Mouse (Mus musculus) mouse embryonic stem cell (cell line): ENCODE measurements around the gene Bag6.

Source experiments
- in situ Hi-C, 2 experiments: fragments of 300-500 bp; cut with MboI; formaldehyde crosslinking; loops; 1 replicate in 1 of 2; 3 replicates in 1 of 2; pipeline ENCODE4 v1.14.3; 2019 to 2020; ENCODE audit warnings: low sequenced_read_pairs in 2 of 2, low pct_unique_long_range_greater_than_20kb in 1 of 2, mixed read lengths in 1 of 2; ENCODE audit not compliant: unreplicated experiment in 1 of 2

Gene Bag6

DNA sequence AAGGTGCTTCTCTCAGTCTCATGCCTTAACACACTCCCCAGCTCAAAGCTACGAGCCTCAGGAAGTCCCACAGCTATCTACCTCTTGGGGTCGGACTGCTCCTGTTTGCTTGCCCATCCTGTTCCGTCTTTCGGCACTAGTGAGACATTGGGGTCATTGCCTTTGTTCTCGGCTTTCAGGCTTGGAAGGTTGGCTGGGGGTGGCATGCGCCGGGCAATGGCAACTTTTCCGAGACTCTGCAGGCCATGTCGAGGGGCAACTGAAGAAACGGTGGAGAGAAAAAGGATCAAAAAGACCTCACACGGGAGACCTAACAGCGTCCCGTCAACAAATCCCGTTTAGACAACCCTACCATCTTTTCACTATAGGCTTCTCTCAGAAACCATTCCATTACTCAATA, 27.1 kb downstream of the Bag6 start:
- in situ Hi-C loops = no loop called here

DNA sequence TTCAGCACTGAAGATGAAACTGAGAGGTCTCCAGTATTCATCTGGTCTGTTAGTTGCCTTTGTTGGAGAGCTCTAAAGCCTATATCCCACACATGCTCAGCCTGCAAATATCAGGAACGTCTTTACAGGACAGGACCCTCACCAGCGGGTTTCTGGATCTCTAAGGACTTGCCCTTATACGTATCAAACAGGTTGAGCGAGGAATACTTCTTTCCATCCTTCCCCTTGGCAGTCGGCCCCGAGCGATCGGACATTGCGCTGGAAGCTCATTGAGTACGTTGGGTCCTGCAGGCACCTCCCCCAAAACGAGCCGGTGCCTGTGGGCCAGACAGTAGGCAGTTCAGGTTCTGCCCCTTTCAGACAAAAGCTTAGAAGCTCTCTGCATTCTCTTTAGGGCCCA, 27.8 kb downstream of the Bag6 start:
- in situ Hi-C loops = no loop called here

DNA sequence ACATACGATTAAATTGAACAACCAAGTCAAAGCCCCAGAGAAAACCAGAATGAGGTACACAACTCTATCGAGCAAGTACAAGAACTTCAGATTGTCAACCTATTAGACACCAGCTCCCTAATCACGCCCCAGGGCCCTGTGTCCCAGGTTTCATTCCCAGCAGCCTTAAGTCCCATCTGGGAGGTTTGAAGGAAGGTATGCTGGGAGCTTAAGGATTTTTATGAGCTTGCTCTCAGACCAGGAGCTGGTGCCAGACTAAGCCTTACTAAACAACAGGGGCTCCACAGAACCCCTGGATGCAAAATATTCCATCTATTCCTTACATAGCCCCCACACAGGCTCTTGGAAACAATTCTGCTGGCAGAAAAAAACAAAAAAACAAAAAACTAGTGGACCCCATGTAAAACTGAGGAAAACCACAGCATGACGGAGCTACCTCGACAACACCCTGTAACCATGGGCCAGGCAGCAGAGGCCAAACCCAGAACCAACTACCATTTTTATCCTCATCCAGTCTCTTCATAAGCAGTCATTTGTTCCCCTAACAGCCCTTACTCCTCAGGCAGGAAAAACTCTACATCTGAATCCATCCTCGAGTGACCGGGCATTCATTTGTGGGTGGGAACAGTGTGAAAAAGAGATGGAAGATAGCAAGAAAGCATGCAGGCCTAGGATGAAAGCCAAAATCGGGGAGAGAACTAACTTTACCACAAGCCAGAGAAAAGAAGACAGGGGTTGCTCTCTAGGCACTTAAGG, 28.5 kb downstream of the Bag6 start:
- in situ Hi-C loops = no loop called here

GRCm38 (mm10) chr17:35164218-35164567, 29.2 kb downstream of the Bag6 start:
- in situ Hi-C loops = no loop called here

DNA sequence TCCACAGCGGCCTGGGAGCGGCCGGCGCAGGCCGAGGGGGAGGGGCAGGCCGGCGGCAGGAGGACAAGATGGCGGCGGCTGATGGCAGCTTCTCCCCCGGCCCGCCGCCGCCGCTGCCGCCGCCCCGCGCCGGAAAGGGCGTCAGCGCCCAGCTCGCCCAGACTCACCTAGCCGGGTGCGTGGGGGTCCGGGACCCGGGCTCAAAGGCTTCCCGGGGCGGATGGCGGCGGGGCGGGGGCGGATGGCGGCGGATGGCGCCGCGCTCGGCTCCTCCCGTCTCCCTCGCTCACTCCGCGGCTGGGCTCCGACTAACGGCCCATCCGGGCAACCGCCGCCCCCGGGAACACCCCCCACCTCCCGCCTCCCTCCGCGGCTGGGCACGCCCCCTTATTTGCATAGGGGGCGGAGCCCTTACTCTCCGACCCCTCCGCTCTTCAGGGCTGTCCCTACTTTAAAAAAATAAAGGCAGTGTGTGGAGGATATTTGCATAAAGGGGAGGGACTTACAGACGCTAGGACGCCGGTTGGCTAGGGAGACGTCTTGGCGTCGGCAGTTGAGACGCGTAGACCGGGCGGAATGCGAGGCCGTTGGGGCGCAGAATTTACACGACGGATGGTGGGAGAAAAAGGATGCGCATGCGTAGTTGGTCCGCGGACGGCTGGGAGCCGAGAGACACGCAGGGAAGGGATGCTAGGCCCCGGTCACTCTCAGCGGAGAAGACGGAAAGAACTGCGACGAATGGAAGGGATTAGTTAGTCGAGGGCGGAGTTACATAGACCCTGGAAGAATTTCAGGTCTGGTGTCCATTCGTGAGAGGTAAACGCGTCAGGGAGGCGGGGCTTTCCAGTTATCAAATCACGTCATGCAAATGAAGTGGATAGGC, 29.8 kb downstream of the Bag6 start, which contains the start of gene Prrc2a:
TSS of gene Prrc2a (minus strand) at position 330 of the 883 bp plus-strand sequence.
- in situ Hi-C loops = loop anchor here in 1 of 2 experiments (5.0 kb wide), 1 partner anchor 67 kb away; the partner anchor contains the start of gene Atp6v1g2

GRCm38 (mm10) chr17:35165451-35166155, 30.6 kb downstream of the Bag6 start:
- in situ Hi-C loops = loop anchor here in 1 of 2 experiments (5.0 kb wide), 1 partner anchor 67 kb away; the partner anchor contains the start of gene Atp6v1g2

- in situ Hi-C loops = loop anchor here in 1 of 2 experiments (5.0 kb wide), 1 partner anchor 66 kb away; the partner anchor contains the start of gene Atp6v1g2
Observed at GRCm38 (mm10) chr17:35166352-35167035, 31.5 kb downstream of the Bag6 start.

GRCm38 (mm10) chr17:35167794-35168193, 32.8 kb downstream of the Bag6 start:
- in situ Hi-C loops = loop anchor here in 1 of 2 experiments (5.0 kb wide), 1 partner anchor 65 kb away; the partner anchor contains the start of gene Atp6v1g2

DNA sequence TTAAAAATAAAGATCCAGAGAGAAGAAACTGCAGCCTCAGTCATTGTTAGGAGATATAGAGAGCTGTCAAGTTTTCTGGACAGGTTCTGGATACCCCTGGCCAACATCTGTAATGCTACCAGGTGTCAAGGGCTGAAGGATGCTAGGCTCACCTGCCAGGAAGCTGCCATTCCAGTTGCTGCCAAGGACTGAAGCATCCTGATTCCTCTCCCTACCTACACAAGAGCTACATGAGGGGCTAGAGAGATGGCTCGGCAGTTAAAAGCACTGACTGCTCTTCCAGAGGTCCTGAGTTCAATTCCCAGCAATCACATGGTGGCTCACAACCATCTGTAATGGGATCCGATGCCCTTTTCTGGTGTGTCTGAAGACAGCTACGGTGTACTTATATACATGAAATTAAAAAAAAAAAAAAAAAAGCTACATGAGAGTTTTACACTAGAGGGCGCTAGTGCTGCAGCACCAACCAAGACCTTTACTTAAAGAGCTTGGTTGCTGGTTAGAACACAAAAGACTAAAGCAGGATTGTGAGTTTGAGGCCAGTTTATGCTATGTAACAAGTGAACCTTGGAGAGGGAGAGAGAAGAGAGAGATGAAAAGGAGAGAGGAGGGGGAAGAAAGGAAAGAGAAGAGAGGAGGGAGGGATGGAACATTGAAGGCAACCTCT, 33.7 kb downstream of the Bag6 start:
- in situ Hi-C loops = loop anchor here in 1 of 2 experiments (5.0 kb wide), 1 partner anchor 64 kb away; the partner anchor contains the start of gene Atp6v1g2

DNA sequence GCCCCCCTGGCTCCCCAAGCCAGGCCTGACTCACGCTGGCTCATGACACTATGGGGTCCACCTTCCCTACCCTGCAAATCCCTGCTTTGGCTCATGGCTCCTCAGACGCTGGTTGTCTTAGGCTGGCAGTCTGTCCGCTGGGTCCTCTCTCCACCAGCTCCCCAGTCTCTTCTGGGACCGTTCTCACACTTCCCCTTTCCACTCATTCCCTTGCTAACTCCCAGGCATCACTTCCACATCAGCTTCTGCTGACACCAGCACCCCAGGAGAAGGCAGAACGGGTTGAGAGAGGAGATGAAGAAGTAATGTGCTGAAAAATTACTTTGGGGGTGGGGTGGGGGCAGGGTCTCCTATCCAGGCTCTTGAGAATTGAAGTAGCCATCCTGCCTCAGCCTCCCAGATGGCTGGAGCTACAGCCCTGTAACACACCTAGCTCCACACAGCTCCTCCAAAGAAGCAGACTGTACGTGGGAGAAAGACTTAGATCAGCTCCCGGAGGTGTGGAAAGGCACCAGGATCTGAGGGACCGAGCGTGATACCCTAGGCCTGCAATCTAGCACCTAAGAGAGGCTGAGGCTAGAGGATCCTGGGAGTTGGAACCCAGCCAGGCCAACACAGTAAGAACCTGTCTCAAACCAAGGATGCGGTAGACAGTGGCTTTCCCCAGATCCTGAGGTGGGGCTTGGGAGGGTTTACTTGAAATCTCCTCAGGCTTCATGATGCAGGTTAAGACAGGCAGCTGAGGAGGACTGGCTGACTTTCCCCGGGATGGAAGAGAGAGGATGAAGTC, 37.7 kb downstream of the Bag6 start:
- in situ Hi-C loops = no loop called here

GRCm38 (mm10) chr17:35173329-35173728, 38.4 kb downstream of the Bag6 start:
- in situ Hi-C loops = no loop called here

GRCm38 (mm10) chr17:35174201-35174977, 39.4 kb downstream of the Bag6 start:
- in situ Hi-C loops = no loop called here

DNA sequence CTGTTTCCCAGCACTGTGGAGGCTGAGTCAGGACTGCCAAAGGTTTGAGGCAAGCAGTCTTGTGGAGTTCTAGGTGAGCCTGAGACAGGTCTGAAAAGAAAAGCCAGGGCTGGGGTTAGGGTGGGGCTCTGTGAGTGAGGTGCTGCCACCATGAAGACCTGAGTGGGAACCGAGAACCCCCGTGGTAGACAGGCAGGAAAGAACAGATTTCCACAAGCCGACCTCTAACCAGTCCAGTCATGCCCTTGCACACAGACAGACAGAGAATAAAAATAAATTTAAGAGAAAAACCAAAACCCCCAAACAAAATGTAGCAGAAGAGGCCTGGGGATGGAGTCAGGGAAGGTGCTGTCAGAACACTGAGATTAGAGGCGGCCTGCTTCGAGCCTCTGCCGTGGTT, 40.4 kb downstream of the Bag6 start:
- in situ Hi-C loops = loop anchor here in 1 of 2 experiments (5.0 kb wide), 1 partner anchor 57 kb away; the partner anchor contains the start of gene Atp6v1g2

GRCm38 (mm10) chr17:35175968-35176367, 41.0 kb downstream of the Bag6 start, which contains the start of gene Aif1:
Gene Aif1 (minus strand): TSS chr17:35176068.
- in situ Hi-C loops = loop anchor here in 1 of 2 experiments (5.0 kb wide), 1 partner anchor 56 kb away; the partner anchor contains the start of gene Atp6v1g2

DNA sequence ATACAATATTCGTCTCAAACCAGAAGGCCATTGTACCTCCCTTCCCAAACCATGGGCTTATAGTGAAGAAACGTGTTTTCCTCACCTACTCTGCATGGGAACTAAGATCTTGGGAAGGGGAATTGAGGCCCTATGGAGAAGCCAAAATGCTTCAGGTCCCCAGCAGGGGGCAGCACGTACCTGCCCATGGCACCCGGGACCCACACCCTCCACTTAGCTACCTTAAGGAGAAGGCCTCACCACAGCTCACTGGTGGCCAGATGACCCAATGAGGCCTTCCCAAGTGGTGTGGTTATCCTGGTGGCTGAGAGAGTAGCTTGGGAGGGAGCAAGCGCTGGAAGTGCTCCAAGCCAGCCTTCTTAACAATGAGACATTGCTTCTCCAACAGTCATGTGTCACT, 43.5 kb downstream of the Bag6 start:
- in situ Hi-C loops = loop anchor here in 1 of 2 experiments (5.0 kb wide), 1 partner anchor 54 kb away; the partner anchor contains the start of gene Atp6v1g2

- in situ Hi-C loops = no loop called here
Observed at GRCm38 (mm10) chr17:35180093-35180492, 45.1 kb downstream of the Bag6 start.
